Mouse (Mus musculus) layer of hippocampus, adult 9-11 months (tissue): ENCODE measurements at regions not wholly inside any gene's neighbourhood (a gene's known extent, or its start where the extent isn't known, plus 50 kb on each side); places are given as distances from the start of the nearest gene placed in this dataset.

Experiments used
- DNase-seq: peaks from one replicate; pipeline ENCODE4 v3.0.0; 2022

- no peak for DNase-seq
Measured at GRCm38 (mm10) chr1:61437603-61438002, 201.0 kb upstream of the Pard3b start.

GRCm38 (mm10) chr1:61461435-61461834, 177.2 kb upstream of the Pard3b start:
- no peak for DNase-seq

GRCm38 (mm10) chr1:61470617-61471214, 167.9 kb upstream of the Pard3b start:
- DNase-seq, result peak; percentile 66

DNA sequence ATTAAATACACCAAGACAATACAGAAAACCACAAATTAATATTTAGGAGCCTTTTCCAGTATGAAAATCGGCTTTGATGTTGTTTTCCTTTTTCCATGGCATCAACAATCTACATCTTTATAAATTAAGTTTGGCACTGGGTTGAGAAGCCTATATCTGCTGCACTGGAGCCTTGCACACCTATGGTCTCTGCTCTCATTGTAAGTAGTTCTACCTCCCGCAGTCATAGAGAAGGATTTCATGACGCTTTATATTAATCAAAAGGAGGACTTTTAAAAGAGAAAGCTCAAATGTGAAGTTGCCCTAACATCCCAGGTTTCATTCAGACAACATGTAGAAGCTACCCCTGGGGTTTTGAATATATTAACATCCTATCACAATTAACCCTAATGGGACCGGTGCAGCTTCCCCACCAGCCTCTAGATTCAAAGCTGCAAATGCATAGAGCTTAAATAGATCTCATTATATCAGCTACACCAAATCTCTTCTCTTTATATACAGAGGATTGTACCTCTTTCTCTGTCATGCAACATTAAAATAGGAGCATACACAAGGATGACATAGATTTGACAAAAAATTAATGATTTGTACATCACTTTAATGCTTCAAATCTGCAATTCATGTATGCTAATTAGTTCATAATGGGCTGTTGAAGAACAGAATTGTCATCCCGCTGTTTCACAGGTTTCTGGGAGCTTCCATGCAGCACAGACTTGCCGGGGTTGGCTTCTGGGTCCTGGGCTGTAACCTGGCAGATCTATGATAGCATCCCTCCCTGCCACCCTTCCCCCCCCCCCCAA, 166.6 kb upstream of the Pard3b start:
- DNase-seq, result no peak

- peak; percentile 10 for DNase-seq
Measured at GRCm38 (mm10) chr1:61472579-61473242, 165.9 kb upstream of the Pard3b start.

DNA sequence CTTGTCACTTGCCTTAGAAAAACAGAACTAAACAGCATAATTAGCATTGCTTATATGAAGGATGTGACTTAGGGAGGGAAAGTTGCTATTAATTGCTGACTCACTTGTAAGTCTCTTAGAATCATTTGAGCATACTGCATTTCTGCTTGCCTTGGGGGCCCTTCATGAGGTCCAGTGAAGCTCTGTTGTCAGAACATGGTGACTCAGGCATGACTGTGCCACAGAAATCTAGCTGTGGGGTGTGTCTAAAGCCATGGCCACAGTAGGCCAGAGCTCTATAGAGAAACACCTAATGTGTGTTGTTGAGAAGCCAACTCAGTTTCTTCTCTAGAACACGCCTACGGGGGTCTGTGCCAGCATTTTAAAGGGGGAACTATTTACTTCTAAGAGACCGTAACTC, 153.2 kb upstream of the Pard3b start:
- no peak for DNase-seq

DNA sequence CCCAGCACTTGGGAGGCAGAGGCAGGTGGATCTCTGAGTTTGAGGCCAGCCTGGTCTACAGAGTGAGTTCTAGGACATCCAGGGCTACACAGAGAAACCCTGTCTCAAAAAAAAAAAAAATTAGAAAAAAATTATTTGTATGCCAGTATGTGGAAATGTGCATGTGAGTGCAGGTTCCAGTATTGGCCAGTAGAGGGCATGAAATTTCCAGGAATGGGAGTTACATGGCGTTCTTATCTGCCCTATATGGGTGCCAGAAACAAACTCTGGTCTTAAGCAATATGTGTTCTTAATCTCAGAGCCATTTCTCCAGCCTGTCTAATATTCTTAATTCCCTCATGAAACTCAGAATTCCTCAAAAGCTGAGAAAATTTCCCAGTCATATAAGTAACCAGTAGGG, 113.7 kb upstream of the Pard3b start:
- no peak for DNase-seq

- no peak for DNase-seq
Measured at GRCm38 (mm10) chr1:61525881-61526280, 112.7 kb upstream of the Pard3b start.

- no peak for DNase-seq
Measured at GRCm38 (mm10) chr1:61528757-61529156, 109.9 kb upstream of the Pard3b start.

DNA sequence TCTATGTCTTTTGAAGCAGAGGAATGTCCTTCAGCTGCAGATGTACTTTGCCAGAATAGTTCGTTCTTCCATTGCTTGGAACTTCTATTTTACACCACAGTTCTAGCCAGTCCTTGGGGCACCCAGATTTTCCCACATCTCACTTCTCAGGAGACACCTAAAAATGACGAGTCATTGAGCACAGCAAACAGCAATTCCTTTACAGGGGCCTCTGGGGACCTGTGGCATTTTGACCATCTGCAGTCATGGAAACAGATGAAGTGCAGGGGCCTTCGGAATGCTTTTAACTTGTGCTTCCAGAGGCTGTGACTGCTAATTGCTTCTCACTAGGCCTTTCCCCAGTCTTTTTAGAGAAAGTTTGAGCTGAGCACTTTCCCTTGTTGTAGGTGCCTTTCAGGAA, 108.5 kb upstream of the Pard3b start:
- DNase-seq, result no peak

GRCm38 (mm10) chr1:61531487-61531886, 107.1 kb upstream of the Pard3b start:
- DNase-seq, result no peak

GRCm38 (mm10) chr1:61540081-61540480, 98.5 kb upstream of the Pard3b start:
- DNase-seq, result no peak

DNA sequence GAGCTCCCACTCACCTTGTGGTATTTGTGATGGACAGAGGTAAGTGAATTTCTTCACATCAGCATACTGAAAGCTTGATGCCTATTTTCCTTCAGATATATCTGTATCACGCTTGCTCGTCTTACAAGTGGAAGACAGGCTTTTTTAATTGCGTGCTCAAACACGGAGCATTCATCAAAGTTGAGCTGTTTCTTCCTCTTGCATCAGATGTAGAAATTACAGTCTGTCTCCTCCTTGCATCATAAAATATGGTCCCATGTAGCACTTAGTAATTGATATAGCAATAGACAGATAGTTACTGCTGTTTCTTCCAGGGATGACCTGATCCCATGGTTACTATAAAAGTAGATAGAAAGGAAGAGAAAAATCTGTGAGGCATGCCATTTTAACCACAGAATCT, 97.5 kb upstream of the Pard3b start:
- no peak for DNase-seq

GRCm38 (mm10) chr1:61552577-61553517, 85.8 kb upstream of the Pard3b start:
- DNase-seq, result peak; percentile 14

GRCm38 (mm10) chr1:61559514-61559913, 79.1 kb upstream of the Pard3b start:
- DNase-seq, result no peak

GRCm38 (mm10) chr1:61562091-61562490, 76.5 kb upstream of the Pard3b start:
- DNase-seq, result no peak

DNA sequence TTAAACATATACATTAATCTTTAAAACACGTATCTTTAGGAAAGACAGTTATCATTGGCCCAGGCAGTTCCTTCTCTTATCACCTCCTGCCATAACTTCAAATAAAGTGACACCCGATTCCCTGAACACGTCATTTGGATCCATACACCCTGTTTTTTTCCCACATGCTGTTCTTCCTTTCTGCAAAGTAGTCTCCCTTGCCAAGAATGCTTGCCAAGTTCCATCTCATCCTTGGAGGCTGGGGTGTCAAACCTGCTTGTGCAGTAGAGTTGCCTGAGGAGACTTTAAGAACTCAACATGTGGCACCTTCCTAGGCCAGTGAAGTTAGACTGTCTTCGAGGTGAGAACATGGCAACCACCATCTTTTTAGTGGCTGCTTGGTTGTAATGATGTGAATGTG, 73.2 kb upstream of the Pard3b start:
- no peak for DNase-seq

DNA sequence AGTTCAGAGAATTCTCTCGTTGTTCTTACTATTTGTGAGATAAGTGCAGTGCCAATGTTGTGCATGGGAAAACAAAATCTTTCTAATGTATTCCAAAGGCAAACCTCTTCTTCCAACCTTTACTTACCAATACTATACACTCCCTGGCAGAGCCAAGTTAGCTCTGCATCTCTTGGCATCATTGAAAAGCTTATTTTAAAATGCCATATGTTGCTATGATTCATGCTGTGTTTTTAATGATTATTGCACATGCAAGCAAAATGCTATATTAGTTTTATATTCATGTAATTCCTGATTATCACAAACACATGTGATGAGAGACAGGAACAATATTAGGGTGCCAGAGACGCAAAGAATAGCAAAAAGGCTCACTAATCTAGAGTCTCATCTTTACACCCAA, 64.3 kb upstream of the Pard3b start:
- no peak for DNase-seq

GRCm38 (mm10) chr1:61576758-61577157, 61.9 kb upstream of the Pard3b start:
- no peak for DNase-seq

GRCm38 (mm10) chr1:61587251-61587650, 51.4 kb upstream of the Pard3b start:
- DNase-seq, result no peak
